Mouse (Mus musculus) hindbrain, embryonic 16.5 days (tissue): Measurements from ENCODE around the gene Rnf114. TPM values are rescaled to one million over a fixed set of nuclear protein-coding genes. Genes with fewer than 3 reads are reported as not detected.

Experiments
- ATAC-seq: fragments of 200-750 bp; cut with Nextera tagmentation; 2 replicates; pipeline ENCODE4 v1.8.0; 2017; ENCODE audit warnings: moderate TSS enrichment, moderate library complexity
- H3K27ac ChIP-seq: fragments of 300-500 bp; sonication (generic); 2 replicates; pipeline ENCODE4 v1.5.1; 2014; ENCODE audit warnings: low read depth, mild to moderate bottlenecking, control low read depth, low read length, moderate library complexity
- H3K27me3 ChIP-seq: fragments of 300-500 bp; sonication (generic); replicated peaks from 2 replicates; pipeline ENCODE4 v1.6.1; 2014; ENCODE audit warnings: low read length; ENCODE audit not compliant: control insufficient read depth, insufficient read depth
- H3K36me3 ChIP-seq: fragments of 300-500 bp; sonication (generic); 2 replicates; pipeline ENCODE4 v1.6.1; 2014; ENCODE audit warnings: mild to moderate bottlenecking, low read length, moderate library complexity, mixed read lengths; ENCODE audit not compliant: control insufficient read depth, insufficient read depth
- H3K4me1 ChIP-seq: fragments of 300-500 bp; sonication (generic); 2 replicates; pipeline ENCODE4 v1.6.1; 2014; ENCODE audit warnings: low read depth, low read length; ENCODE audit not compliant: control insufficient read depth, insufficient read depth
- H3K4me2 ChIP-seq: fragments of 300-500 bp; sonication (generic); 2 replicates; pipeline ENCODE4 v1.6.1; 2014; ENCODE audit warnings: mild to moderate bottlenecking, low read length, control low read depth, moderate library complexity
- H3K4me3 ChIP-seq: fragments of 300-500 bp; sonication (generic); 2 replicates; pipeline ENCODE4 v1.5.1; 2014; ENCODE audit warnings: mild to moderate bottlenecking, low read length, control low read depth, moderate library complexity
- H3K9ac ChIP-seq: fragments of 300-500 bp; sonication (generic); 2 replicates; pipeline ENCODE4 v1.6.1; 2014; ENCODE audit warnings: low read depth, mild to moderate bottlenecking, control low read depth, low read length, moderate library complexity
- H3K9me3 ChIP-seq: fragments of 300-500 bp; sonication (generic); 2 replicates; pipeline ENCODE4 v1.6.1; 2014; ENCODE audit warnings: mild to moderate bottlenecking, low read length, moderate library complexity; ENCODE audit not compliant: control insufficient read depth
- WGBS: fragments of 180-500 bp; shearing (Covaris S2); extraction: QIAGEN DNeasy Blood & Tissue Kit; methylation state at CpG from one replicate; pipeline ENCODE4 v1.1.7; 2014; 5-methylcytosine and 5-hydroxymethylcytosine counted together
- polyA plus RNA-seq: library from polyadenylated mRNA; unstranded; fragments of >200 nt; fragmentation: Nextera tagmentation; extraction: Ambion mirVana; gene quantifications from 2 replicates; pipeline ENCODE4 v1.2.1, GENCODE M21; 2015

The Rnf114 gene
- polyA plus RNA-seq = 112 and 115 TPM in 2 replicates

GRCm38 (mm10) chr2:167491757-167492708 is at the start of gene Rnf114:
Gene Rnf114 (plus strand): TSS chr2:167492645.
- WGBS = 4% methylated on average over 42 of the region's 52 CpGs
- Histone ChIP-seq H3K36me3 (no peaks in the 10 kb centered on the region), H3K27me3 (no peaks in the 10 kb centered on the region), H3K9me3 (no peaks in the 10 kb centered on the region), H3K4me3 (peak within 1 kb of the TSS; percentile 100), H3K4me2 (peak within 1 kb of the TSS; percentile 94), H3K27ac (peak within 1 kb of the TSS; percentile 98), H3K9ac (peak within 1 kb of the TSS; percentile 96), H3K4me1 (peaks cover 21% of the 10 kb centered on the region)
- peak; percentile 37 for ATAC-seq

- Histone ChIP-seq H3K9ac (no peak overlapping the region), H3K4me2 (no peak overlapping the region), H3K27ac (no peak overlapping the region), H3K9me3 (no peaks in the 10 kb centered on the region), H3K4me1 (no peaks in the 10 kb centered on the region; the same call in none of the 2 replicates), H3K27me3 (no peaks in the 10 kb centered on the region), H3K36me3 (peaks cover 12% of the 10 kb centered on the region), H3K4me3 (no peak overlapping the region)
- 97% methylated on average over 4 of the region's 4 CpGs for WGBS
- ATAC-seq = no peak
Measured at GRCm38 (mm10) chr2:167443411-167444193, 48.8 kb upstream of the Rnf114 start.

GRCm38 (mm10) chr2:167445911-167446780 is 46.3 kb upstream of the Rnf114 start:
- H3K9me3 ChIP-seq = no peaks in the 10 kb centered on the region
- ATAC-seq = peak; percentile 50; the same call in 1 of the 2 replicates
- no peak overlapping the region for H3K4me2 ChIP-seq
- H3K4me1 ChIP-seq = no peaks in the 10 kb centered on the region; the same call in none of the 2 replicates
- no peak overlapping the region for H3K9ac ChIP-seq
- WGBS = 74% methylated on average over 20 of the region's 20 CpGs
- H3K4me3 ChIP-seq = no peak overlapping the region
- no peaks in the 10 kb centered on the region for H3K27me3 ChIP-seq
- H3K36me3 ChIP-seq = peaks cover 12% of the 10 kb centered on the region
- peak overlapping the region; percentile 31; the same call in 1 of the 2 replicates for H3K27ac ChIP-seq

GRCm38 (mm10) chr2:167447207-167447606 is 45.2 kb upstream of the Rnf114 start:
- WGBS = 92% methylated on average over 7 of the region's 7 CpGs
- H3K4me2 ChIP-seq = no peak overlapping the region
- H3K9me3 ChIP-seq = no peaks in the 10 kb centered on the region
- H3K27ac ChIP-seq = no peak overlapping the region
- no peak overlapping the region for H3K4me3 ChIP-seq
- ATAC-seq = no peak
- H3K27me3 ChIP-seq = no peaks in the 10 kb centered on the region
- no peak overlapping the region for H3K9ac ChIP-seq
- H3K36me3 ChIP-seq = peaks cover 10% of the 10 kb centered on the region
- H3K4me1 ChIP-seq = no peaks in the 10 kb centered on the region; the same call in none of the 2 replicates

GRCm38 (mm10) chr2:167447629-167448028 is 44.8 kb upstream of the Rnf114 start:
- peaks cover 10% of the 10 kb centered on the region for H3K36me3 ChIP-seq
- 93% methylated on average over 8 of the region's 8 CpGs for WGBS
- no peaks in the 10 kb centered on the region for H3K9me3 ChIP-seq
- no peak overlapping the region for H3K4me3 ChIP-seq
- H3K9ac ChIP-seq = no peak overlapping the region
- H3K27me3 ChIP-seq = no peaks in the 10 kb centered on the region
- H3K27ac ChIP-seq = no peak overlapping the region
- ATAC-seq = no peak
- H3K4me2 ChIP-seq = no peak overlapping the region
- no peaks in the 10 kb centered on the region; the same call in none of the 2 replicates for H3K4me1 ChIP-seq

GRCm38 (mm10) chr2:167449331-167450275 is 42.8 kb upstream of the Rnf114 start:
- 86% methylated on average over 21 of the region's 21 CpGs for WGBS
- no peak overlapping the region for H3K4me2 ChIP-seq
- H3K9me3 ChIP-seq = no peaks in the 10 kb centered on the region
- H3K4me1 ChIP-seq = no peaks in the 10 kb centered on the region; the same call in none of the 2 replicates
- ATAC-seq = no peak
- no peak overlapping the region for H3K27ac ChIP-seq
- H3K4me3 ChIP-seq = no peak overlapping the region
- peaks cover 10% of the 10 kb centered on the region; the same call in 1 of the 2 replicates for H3K36me3 ChIP-seq
- no peak overlapping the region for H3K9ac ChIP-seq
- no peaks in the 10 kb centered on the region for H3K27me3 ChIP-seq

GRCm38 (mm10) chr2:167450647-167451046 is 41.8 kb upstream of the Rnf114 start:
- H3K4me3 ChIP-seq = no peak overlapping the region
- peaks cover 11% of the 10 kb centered on the region; the same call in 1 of the 2 replicates for H3K36me3 ChIP-seq
- no peak for ATAC-seq
- H3K9ac ChIP-seq = no peak overlapping the region
- H3K4me2 ChIP-seq = no peak overlapping the region
- H3K9me3 ChIP-seq = no peaks in the 10 kb centered on the region
- no peaks in the 10 kb centered on the region for H3K27me3 ChIP-seq
- WGBS = 95% methylated on average over 8 of the region's 8 CpGs
- no peaks in the 10 kb centered on the region; the same call in 1 of the 2 replicates for H3K4me1 ChIP-seq
- H3K27ac ChIP-seq = no peak overlapping the region
